Mouse (Mus musculus) megakaryocyte-erythroid progenitor cell, adult 5-6 weeks (primary cell): ENCODE results near the gene Gm9837. TPM values are rescaled to one million over a fixed set of nuclear protein-coding genes. Genes with fewer than 3 reads are reported as not detected.
"Not testable (repeated sequence)": the region's sequence is repeated elsewhere in the genome, so short reads cannot be mapped to it uniquely, and the experiment has no call there.

Experiments used
- ATAC-seq: replicated peaks from 2 replicates; pipeline ENCODE4 v1.8.0; 2016; ENCODE audit warnings: mild to moderate bottlenecking, inconsistent platforms; ENCODE audit not compliant: severe bottlenecking, poor library complexity, low FRiP score, low TSS enrichment
- total RNA-seq, 2 experiments: library from RNA; stranded (forward) in 1 of 2; stranded (reverse) in 1 of 2; fragments of 200-1000, 215-1000 nt in 1 of 2; fragments of >200 nt in 1 of 2; fragmentation: Nextera tagmentation in 1 of 2; gene quantifications; 2 replicates each; pipeline ENCODE4 v1.2.3; 2014 to 2017

The Gm9837 gene
- total RNA-seq, 2 experiments from 2014 or later, result not detected

GRCm38 (mm10) chr11:53430300-53430669 lies 40.0 kb downstream of the Gm9837 start:
- ATAC-seq, result peak; percentile 24

- ATAC-seq, result no peak
Measured at GRCm38 (mm10) chr11:53429182-53429581, 41.1 kb downstream of the Gm9837 start.

DNA sequence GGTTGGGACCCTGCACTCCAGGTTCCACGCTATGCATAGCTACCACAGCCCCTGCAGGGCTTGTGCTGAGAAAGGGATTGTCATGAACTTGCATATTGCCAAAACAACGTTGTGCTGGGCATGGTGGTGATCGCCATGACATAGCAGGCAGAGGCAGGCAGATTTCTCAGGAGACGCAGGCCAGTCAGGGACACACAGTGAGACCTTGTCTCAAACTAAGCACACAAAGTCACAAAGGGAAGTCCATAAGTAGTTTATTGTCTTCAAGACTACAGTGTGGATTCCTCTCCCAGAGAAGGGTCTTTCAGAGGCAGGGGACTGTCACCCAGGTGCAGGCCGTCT lies 41.6 kb downstream of the Gm9837 start:
- no peak for ATAC-seq

GRCm38 (mm10) chr11:53427993-53428715 lies 42.1 kb downstream of the Gm9837 start:
- no peak for ATAC-seq

DNA sequence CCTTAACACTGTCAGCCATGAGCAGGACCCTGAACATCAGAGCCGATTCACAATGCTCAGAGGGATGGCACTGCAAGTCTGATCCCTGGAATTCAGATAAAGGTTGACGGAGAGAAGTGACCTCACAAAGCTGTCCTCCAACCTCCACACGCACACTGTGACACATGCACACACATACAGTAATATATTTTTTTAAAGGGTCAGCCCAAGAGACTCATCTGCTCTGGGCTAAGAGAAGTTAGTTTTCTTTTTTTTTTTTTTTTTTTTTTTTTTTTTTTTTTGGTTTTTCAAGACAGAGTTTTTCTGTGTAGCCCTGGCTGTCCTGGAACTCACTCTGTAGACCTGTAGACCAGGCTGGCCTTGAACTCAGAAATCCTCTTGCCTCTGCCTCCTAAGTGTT lies 43.4 kb downstream of the Gm9837 start:
- not testable (repeated sequence) for ATAC-seq

GRCm38 (mm10) chr11:53425711-53426255 lies 44.5 kb downstream of the Gm9837 start:
- ATAC-seq, result no peak

DNA sequence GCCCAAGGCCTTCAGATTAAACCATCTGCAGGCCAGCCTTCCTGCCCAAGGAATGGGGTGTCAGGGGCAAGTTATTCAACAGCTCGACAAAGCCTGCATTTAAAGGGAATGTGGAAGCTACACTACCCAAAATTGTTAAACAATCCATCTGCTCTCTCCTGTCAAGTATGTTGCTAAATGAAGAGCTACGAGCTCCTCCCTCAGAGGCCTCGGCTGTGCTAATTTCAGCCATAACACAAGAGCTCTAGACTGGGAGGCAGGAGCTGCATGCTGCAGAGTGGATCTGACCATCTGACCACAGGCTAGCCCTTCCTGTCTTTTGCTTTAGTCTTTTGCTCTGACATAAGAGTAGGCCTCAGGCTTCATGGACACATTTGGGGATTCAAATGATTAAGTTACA lies 45.0 kb downstream of the Gm9837 start:
- ATAC-seq, result no peak

DNA sequence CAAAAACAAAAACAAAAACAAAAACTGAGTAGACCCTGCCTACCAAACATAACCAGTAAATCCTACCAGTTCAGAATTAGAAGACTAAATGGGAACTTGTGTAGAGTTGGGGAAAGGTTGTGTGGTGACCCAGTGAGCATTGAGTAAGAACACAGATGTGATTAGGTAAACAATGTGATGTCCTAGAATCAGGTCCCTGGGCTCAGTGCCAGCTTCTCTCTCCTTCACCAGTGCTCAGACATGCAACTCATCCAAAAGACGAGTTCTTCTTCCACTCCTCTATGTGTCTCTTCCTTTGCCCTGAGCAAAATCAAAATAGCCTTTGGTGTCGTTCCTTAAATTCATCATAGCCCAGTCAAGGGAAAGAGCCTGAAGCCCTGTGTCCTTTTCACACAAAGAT lies 45.5 kb downstream of the Gm9837 start:
- no peak for ATAC-seq

DNA sequence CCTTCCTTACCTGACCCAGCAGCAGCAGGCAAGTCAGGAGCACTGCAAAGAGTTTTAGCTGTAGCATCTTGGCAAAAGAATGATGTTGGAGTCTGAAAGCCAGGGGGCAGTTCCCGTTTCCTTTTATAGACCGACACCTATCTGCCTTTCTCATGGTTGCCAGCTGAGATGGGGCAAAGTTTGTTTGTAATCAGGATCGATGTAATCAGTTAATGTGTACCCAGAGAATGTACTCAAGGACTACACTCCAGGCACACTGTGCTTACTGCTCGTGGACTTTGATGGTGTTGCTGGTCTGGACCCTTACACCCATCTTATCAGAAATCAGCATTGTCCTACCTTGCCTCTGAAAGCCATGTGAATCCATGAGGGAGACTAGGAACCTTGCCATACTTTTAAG lies 47.2 kb downstream of the Gm9837 start, which contains the start of gene Leap2:
TSS of gene Leap2 (minus strand) at position 135 of the 400 bp plus-strand sequence.
- no peak for ATAC-seq

Other genes starting within 250 kb of the Gm9837 start
- 114 and 126 TPM in 2 replicates for gene Hspa4, start 170.0 kb downstream of the Gm9837 start, total RNA-seq (2014; fragmentation: Nextera tagmentation)
- gene Hspa4, start 170.0 kb downstream of the Gm9837 start, total RNA-seq (2017), result 598 and 714 TPM in 2 replicates
- gene Zcchc10, start 145.8 kb downstream of the Gm9837 start, total RNA-seq (2014; fragmentation: Nextera tagmentation), result 14.9 and 27.5 TPM in 2 replicates
- 3.8 and 8.7 TPM in 2 replicates for gene Zcchc10, start 145.8 kb downstream of the Gm9837 start, total RNA-seq (2017)
- 55.8 and 78.3 TPM in 2 replicates for gene Aff4, start 119.6 kb downstream of the Gm9837 start, total RNA-seq (2014; fragmentation: Nextera tagmentation)
- gene Aff4, start 119.6 kb downstream of the Gm9837 start, total RNA-seq (2017), result 39.1 and 45.0 TPM in 2 replicates
- 2.6 TPM in 1 of 2 replicates, not detected in the other for gene Leap2, start 47.3 kb downstream of the Gm9837 start, total RNA-seq (2014; fragmentation: Nextera tagmentation)
- not detected in 2 replicates for gene Leap2, start 47.3 kb downstream of the Gm9837 start, total RNA-seq (2017)
- gene Uqcrq, start 39.6 kb downstream of the Gm9837 start, total RNA-seq (2014; fragmentation: Nextera tagmentation), result 289 and 326 TPM in 2 replicates
- 30.9 and 67.9 TPM in 2 replicates for gene Uqcrq, start 39.6 kb downstream of the Gm9837 start, total RNA-seq (2017)
- 0.24 and 0.32 TPM in 2 replicates for gene Gdf9, start 39.5 kb downstream of the Gm9837 start, total RNA-seq (2014; fragmentation: Nextera tagmentation)
- gene Gdf9, start 39.5 kb downstream of the Gm9837 start, total RNA-seq (2017), result 0.42 and 0.80 TPM in 2 replicates
- not detected in 2 replicates for gene Gm10447, start 13.4 kb downstream of the Gm9837 start, total RNA-seq (2014; fragmentation: Nextera tagmentation)
- gene Gm10447, start 13.4 kb downstream of the Gm9837 start, total RNA-seq (2017), result not detected in 2 replicates
- gene Shroom1, start 13.3 kb downstream of the Gm9837 start, total RNA-seq (2014; fragmentation: Nextera tagmentation), result not detected in 2 replicates
- gene Shroom1, start 13.3 kb downstream of the Gm9837 start, total RNA-seq (2017), result not detected in 2 replicates
- gene Gm9945, start 9.7 kb upstream of the Gm9837 start, total RNA-seq (2014; fragmentation: Nextera tagmentation), result not detected in 2 replicates
- not detected in 2 replicates for gene Gm9945, start 9.7 kb upstream of the Gm9837 start, total RNA-seq (2017)
- gene Sowaha, start 9.8 kb upstream of the Gm9837 start, total RNA-seq (2014; fragmentation: Nextera tagmentation), result 3.9 and 7.0 TPM in 2 replicates
- 3.7 and 4.7 TPM in 2 replicates for gene Sowaha, start 9.8 kb upstream of the Gm9837 start, total RNA-seq (2017)
- 229 and 247 TPM in 2 replicates for gene Sept8, start 48.8 kb upstream of the Gm9837 start, total RNA-seq (2014; fragmentation: Nextera tagmentation)
- 135 and 175 TPM in 2 replicates for gene Sept8, start 48.8 kb upstream of the Gm9837 start, total RNA-seq (2017)
- gene Kif3a, start 96.9 kb upstream of the Gm9837 start, total RNA-seq (2014; fragmentation: Nextera tagmentation), result 14.4 and 14.6 TPM in 2 replicates
- 20.0 and 21.9 TPM in 2 replicates for gene Kif3a, start 96.9 kb upstream of the Gm9837 start, total RNA-seq (2017)
- not detected in 2 replicates for gene Il4, start 148.2 kb upstream of the Gm9837 start, total RNA-seq (2014; fragmentation: Nextera tagmentation)
- 3.5 and 5.0 TPM in 2 replicates for gene Il4, start 148.2 kb upstream of the Gm9837 start, total RNA-seq (2017)
- not detected in 2 replicates for gene Il13, start 164.2 kb upstream of the Gm9837 start, total RNA-seq (2014; fragmentation: Nextera tagmentation)
- not detected in 2 replicates for gene Il13, start 164.2 kb upstream of the Gm9837 start, total RNA-seq (2017)
- 53.6 and 58.6 TPM in 2 replicates for gene Rad50, start 236.8 kb upstream of the Gm9837 start, total RNA-seq (2014; fragmentation: Nextera tagmentation)
- gene Rad50, start 236.8 kb upstream of the Gm9837 start, total RNA-seq (2017), result 91.4 and 110 TPM in 2 replicates